ENCODE assay signal across 25 mouse cellular contexts in genomic region chr17:67343006-67343405, GRCm38 (mm10). TPM values are rescaled to one million over a fixed set of nuclear protein-coding genes. Genes with fewer than 3 reads are reported as not detected.
"Had no signal": no experiment of that assay in that cellular context is flagged by ENCODE, and none has a peak within 500 bp of the region (broad histone marks: within the 10 kb centered on the region; RNA-seq: fewer than 3 reads in every experiment).

No protein-coding gene starts in this region.

- H3K36me3 ChIP-seq: limb, embryonic 10.5 days; limb, embryonic 13.5 days; midbrain, embryonic 10.5 days; midbrain, embryonic 13.5 days; neural tube, embryonic 13.5 days had no signal

- H3K27me3 ChIP-seq: limb, embryonic 13.5 days; megakaryocyte, embryonic 14.5 days; midbrain, embryonic 13.5 days; neural tube, embryonic 13.5 days had no signal

- H3K4me2 ChIP-seq: limb, embryonic 13.5 days; lung, embryonic 14.5 days; midbrain, embryonic 13.5 days; neural tube, embryonic 13.5 days had no signal

- H3K4me3 ChIP-seq: limb, embryonic 10.5 days; limb, embryonic 13.5 days; megakaryocyte, embryonic 14.5 days; midbrain, embryonic 10.5 days; midbrain, embryonic 13.5 days; myocyte; neural tube, embryonic 13.5 days had no signal

- H3K9ac ChIP-seq: limb, embryonic 13.5 days; liver, embryonic 14.5 days; liver, postnatal 0 days; lung, embryonic 14.5 days; midbrain, embryonic 13.5 days; neural tube, embryonic 13.5 days had no signal

- H3K9me3 ChIP-seq: limb, embryonic 10.5 days; limb, embryonic 13.5 days; midbrain, embryonic 10.5 days; midbrain, embryonic 13.5 days; neural tube, embryonic 13.5 days had no signal

- H3K4me1 ChIP-seq: megakaryocyte, embryonic 14.5 days; midbrain, embryonic 13.5 days; neural tube, embryonic 13.5 days had no signal

- H3K27ac ChIP-seq: limb, embryonic 10.5 days; limb, embryonic 13.5 days; liver, embryonic 14.5 days; macrophage; midbrain, embryonic 10.5 days; midbrain, embryonic 13.5 days; neural tube, embryonic 13.5 days; stomach, postnatal 0 days had no signal

- DNase-seq: kidney, adult 18-20 months; kidney, adult 9 months; kidney, postnatal 14 days; kidney, postnatal 4 days; liver; liver, postnatal 0 days; lung, embryonic 14.5 days; retina, postnatal 1 day; thymus, adult 2 months; thymus, postnatal 14 days; thymus, postnatal 4 days had no signal

- ATAC-seq: liver, postnatal 0 days; lung, postnatal 0 days; midbrain, embryonic 13.5 days; midbrain, embryonic 16.5 days had no signal

RNA-seq across cellular contexts. Expression of gene Ptprm, which starts 11.3 kb away (rescaled TPM):
- total RNA-seq: monocyte, adult 5-6 weeks; neutrophil, adult 5-6 weeks had no signal
